Mouse (Mus musculus) c-Kit-positive CD71-negative TER-119-negative erythroid progenitor cells, embryonic 14.5 days (primary cell): ENCODE measurements around the gene Lrrc66.

ENCODE experiments used
- DNase-seq: peaks from one replicate; pipeline ENCODE4 v3.0.0-alpha.2; 2013; ENCODE audit warnings: low read depth

Lrrc66 gene

GRCm38 (mm10) chr5:73556733-73557425, 75.4 kb downstream of the Lrrc66 start:
- no peak for DNase-seq
